Mouse (Mus musculus): ENCODE measurements at regions not wholly inside any gene's neighbourhood (a gene's known extent, or its start where the extent isn't known, plus 50 kb on each side); places are given as distances from the start of the nearest gene placed in this dataset.

GRCm38 (mm10) chr6:31277792-31278191 lies 120.7 kb upstream of the Mkln1 start:
- no peak overlapping the region for H3K4me2 ChIP-seq (ENCODE audit: low read depth, severe bottlenecking)
- 71% methylated on average over 9 of the region's 9 CpGs for WGBS
- ATAC-seq (ENCODE audit: insufficient number of reproducible peaks, low FRiP score, low TSS enrichment, low read depth) = no peak
- H3K4me1 ChIP-seq (ENCODE audit: control insufficient read depth, insufficient read depth, low read length) = no peaks in the 10 kb centered on the region
- H3K36me3 ChIP-seq (ENCODE audit: control insufficient read depth, insufficient read depth, low read length) = no peaks in the 10 kb centered on the region
- H3K27me3 ChIP-seq (ENCODE audit: control insufficient read depth, insufficient read depth, low read length) = no peaks in the 10 kb centered on the region
- no peak overlapping the region for H3K27ac ChIP-seq (replicated peaks; ENCODE audit: low read depth, low read length)
- H3K4me3 ChIP-seq (ENCODE audit: low read depth, low read length) = no peak overlapping the region
- H3K9me3 ChIP-seq (ENCODE audit: control insufficient read depth, low read length) = no peaks in the 10 kb centered on the region; the same call in 1 of the 2 replicates
- no peak overlapping the region for H3K9ac ChIP-seq (ENCODE audit: low read length)
- DNase-seq (ENCODE audit: low spot score) = no peak

DNA sequence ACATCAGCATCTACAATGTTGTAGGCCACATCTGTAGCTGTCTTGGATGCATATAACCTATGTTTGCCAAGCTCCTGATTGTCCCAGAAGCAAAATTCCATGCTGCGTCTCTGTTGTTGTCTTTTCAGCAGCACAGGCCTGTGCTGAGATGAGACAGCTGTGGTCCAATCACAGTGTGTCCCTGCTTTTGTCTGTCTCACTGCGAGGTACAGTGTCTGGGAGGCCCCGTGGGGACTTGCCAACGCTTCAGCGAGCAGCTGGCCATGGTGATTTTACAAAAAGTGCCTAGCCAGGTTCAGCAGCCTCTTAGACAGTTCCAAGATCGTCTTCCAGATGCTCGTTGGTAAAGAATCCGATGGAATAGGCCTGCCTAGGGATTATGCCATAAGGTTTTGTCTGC lies 114.6 kb upstream of the Mkln1 start:
- no peak overlapping the region for H3K9ac ChIP-seq (ENCODE audit: low read length)
- no peak overlapping the region for H3K4me3 ChIP-seq (ENCODE audit: low read depth, low read length)
- WGBS = 82% methylated on average over 8 of the region's 8 CpGs
- H3K9me3 ChIP-seq (ENCODE audit: control insufficient read depth, low read length) = no peaks in the 10 kb centered on the region; the same call in 1 of the 2 replicates
- no peak for ATAC-seq (ENCODE audit: insufficient number of reproducible peaks, low FRiP score, low TSS enrichment, low read depth)
- no peak for DNase-seq (ENCODE audit: low spot score)
- H3K27me3 ChIP-seq (ENCODE audit: control insufficient read depth, insufficient read depth, low read length) = no peaks in the 10 kb centered on the region
- no peak overlapping the region for H3K4me2 ChIP-seq (ENCODE audit: low read depth, severe bottlenecking)
- no peaks in the 10 kb centered on the region for H3K36me3 ChIP-seq (ENCODE audit: control insufficient read depth, insufficient read depth, low read length)
- H3K27ac ChIP-seq (replicated peaks; ENCODE audit: low read depth, low read length) = no peak overlapping the region
- H3K4me1 ChIP-seq (ENCODE audit: control insufficient read depth, insufficient read depth, low read length) = peaks cover 2% of the 10 kb centered on the region; the same call in 1 of the 2 replicates

DNA sequence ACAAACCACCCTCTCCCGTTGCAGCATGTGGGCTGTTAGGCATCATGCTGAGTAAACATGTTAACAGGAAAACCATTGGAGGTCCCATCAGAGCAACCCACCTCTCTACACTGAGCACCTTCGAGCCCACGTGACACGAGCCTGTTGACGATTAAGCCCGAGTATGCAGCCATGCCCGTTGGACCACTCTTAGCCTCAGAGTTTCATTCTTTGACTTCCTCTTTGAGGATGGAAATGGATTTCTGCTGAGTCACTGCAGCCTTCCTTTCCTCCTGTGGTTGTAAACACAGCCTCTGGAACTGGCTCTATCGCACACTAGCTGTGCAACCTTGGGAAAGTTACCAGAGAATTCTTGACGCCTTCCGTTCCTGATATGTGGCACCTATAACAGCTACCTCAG lies 114.1 kb upstream of the Mkln1 start:
- no peaks in the 10 kb centered on the region for H3K9me3 ChIP-seq (ENCODE audit: control insufficient read depth, low read length)
- no peak overlapping the region for H3K27ac ChIP-seq (replicated peaks; ENCODE audit: low read depth, low read length)
- H3K9ac ChIP-seq (ENCODE audit: low read length) = no peak overlapping the region
- H3K36me3 ChIP-seq (ENCODE audit: control insufficient read depth, insufficient read depth, low read length) = no peaks in the 10 kb centered on the region
- no peak overlapping the region for H3K4me2 ChIP-seq (ENCODE audit: low read depth, severe bottlenecking)
- peaks cover 2% of the 10 kb centered on the region; the same call in 1 of the 2 replicates for H3K4me1 ChIP-seq (ENCODE audit: control insufficient read depth, insufficient read depth, low read length)
- no peaks in the 10 kb centered on the region for H3K27me3 ChIP-seq (ENCODE audit: control insufficient read depth, insufficient read depth, low read length)
- ATAC-seq (ENCODE audit: insufficient number of reproducible peaks, low FRiP score, low TSS enrichment, low read depth) (no peak), DNase-seq (ENCODE audit: low spot score) (no peak)
- 85% methylated on average over 10 of the region's 10 CpGs for WGBS
- H3K4me3 ChIP-seq (ENCODE audit: low read depth, low read length) = no peak overlapping the region

DNA sequence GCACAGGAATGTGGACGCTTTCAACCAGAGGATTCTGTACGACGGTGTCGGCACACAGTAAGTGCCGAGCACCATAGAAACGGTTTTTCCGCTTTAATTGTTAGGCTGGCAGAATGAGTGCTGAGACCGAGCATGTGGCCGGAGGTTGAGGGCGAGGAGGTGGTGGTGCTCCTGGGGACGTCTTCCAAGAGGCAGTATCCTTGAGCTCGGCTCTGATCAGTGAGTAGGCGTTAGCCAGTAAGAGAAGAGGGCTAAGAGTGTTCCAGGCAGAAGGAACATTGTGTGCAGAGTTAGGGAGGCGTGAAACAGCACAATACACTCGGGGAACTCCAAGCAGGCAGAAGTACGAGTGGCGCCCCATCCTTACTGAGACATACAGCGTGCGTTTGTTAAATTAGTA lies 113.5 kb upstream of the Mkln1 start:
- H3K9me3 ChIP-seq (ENCODE audit: control insufficient read depth, low read length) = no peaks in the 10 kb centered on the region
- H3K27ac ChIP-seq (replicated peaks; ENCODE audit: low read depth, low read length) = no peak overlapping the region
- peaks cover 2% of the 10 kb centered on the region; the same call in 1 of the 2 replicates for H3K4me1 ChIP-seq (ENCODE audit: control insufficient read depth, insufficient read depth, low read length)
- no peak overlapping the region for H3K4me2 ChIP-seq (ENCODE audit: low read depth, severe bottlenecking)
- H3K9ac ChIP-seq (ENCODE audit: low read length) = no peak overlapping the region
- no peak for ATAC-seq (ENCODE audit: insufficient number of reproducible peaks, low FRiP score, low TSS enrichment, low read depth)
- no peaks in the 10 kb centered on the region for H3K36me3 ChIP-seq (ENCODE audit: control insufficient read depth, insufficient read depth, low read length)
- H3K27me3 ChIP-seq (ENCODE audit: control insufficient read depth, insufficient read depth, low read length) = no peaks in the 10 kb centered on the region
- no peak for DNase-seq (ENCODE audit: low spot score)
- WGBS = 88% methylated on average over 19 of the region's 19 CpGs
- no peak overlapping the region for H3K4me3 ChIP-seq (ENCODE audit: low read depth, low read length)

DNA sequence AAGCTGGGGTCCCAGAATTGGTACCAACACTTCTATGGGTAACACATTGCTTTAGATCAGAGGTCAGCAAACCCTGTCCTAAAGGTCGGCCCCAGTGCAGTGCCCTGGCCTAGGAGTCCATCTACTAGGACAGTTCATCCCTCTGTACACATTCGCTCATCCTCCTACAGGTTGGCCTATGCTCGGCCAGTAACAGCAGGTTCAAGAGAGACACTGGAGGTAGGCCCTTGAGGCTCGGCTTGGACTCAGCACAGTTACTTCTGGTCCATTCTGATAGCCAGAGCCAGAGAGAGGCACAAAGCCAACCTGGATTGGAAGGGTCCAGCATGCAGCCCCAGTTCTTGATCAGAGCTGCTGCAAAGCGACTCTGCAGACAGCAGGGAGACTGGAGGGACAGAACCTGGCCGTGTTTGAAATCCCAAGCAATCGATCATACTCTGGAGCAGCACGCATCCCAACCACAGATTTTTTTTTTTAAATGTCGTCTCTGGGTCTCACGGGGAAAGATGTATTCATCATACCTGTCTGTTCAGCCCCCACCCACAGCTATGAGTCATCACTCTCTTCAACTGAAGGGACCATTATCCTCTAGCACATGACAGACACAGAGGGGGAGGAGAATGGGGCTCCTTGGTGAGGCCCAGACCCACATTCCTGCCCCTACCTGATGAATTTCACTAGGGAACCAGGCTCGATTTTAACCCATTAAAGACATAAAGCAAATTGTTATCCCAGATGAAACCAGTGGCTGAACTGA lies 112.4 kb upstream of the Mkln1 start:
- DNase-seq (ENCODE audit: low spot score) (no peak), ATAC-seq (ENCODE audit: insufficient number of reproducible peaks, low FRiP score, low TSS enrichment, low read depth) (no peak)
- no peaks in the 10 kb centered on the region for H3K27me3 ChIP-seq (ENCODE audit: control insufficient read depth, insufficient read depth, low read length)
- H3K9ac ChIP-seq (ENCODE audit: low read length) = no peak overlapping the region
- no peak overlapping the region for H3K4me3 ChIP-seq (ENCODE audit: low read depth, low read length)
- H3K9me3 ChIP-seq (ENCODE audit: control insufficient read depth, low read length) = no peaks in the 10 kb centered on the region
- peaks cover 2% of the 10 kb centered on the region; the same call in 1 of the 2 replicates for H3K4me1 ChIP-seq (ENCODE audit: control insufficient read depth, insufficient read depth, low read length)
- H3K4me2 ChIP-seq (ENCODE audit: low read depth, severe bottlenecking) = no peak overlapping the region
- H3K27ac ChIP-seq (replicated peaks; ENCODE audit: low read depth, low read length) = no peak overlapping the region
- WGBS = 81% methylated on average over 11 of the region's 11 CpGs
- no peaks in the 10 kb centered on the region for H3K36me3 ChIP-seq (ENCODE audit: control insufficient read depth, insufficient read depth, low read length)

GRCm38 (mm10) chr6:31287176-31287575 lies 111.4 kb upstream of the Mkln1 start:
- no peak overlapping the region for H3K4me3 ChIP-seq (ENCODE audit: low read depth, low read length)
- DNase-seq (ENCODE audit: low spot score) (no peak), ATAC-seq (ENCODE audit: insufficient number of reproducible peaks, low FRiP score, low TSS enrichment, low read depth) (no peak)
- no peak overlapping the region for H3K4me2 ChIP-seq (ENCODE audit: low read depth, severe bottlenecking)
- H3K27me3 ChIP-seq (ENCODE audit: control insufficient read depth, insufficient read depth, low read length) = no peaks in the 10 kb centered on the region
- H3K9ac ChIP-seq (ENCODE audit: low read length) = no peak overlapping the region
- H3K36me3 ChIP-seq (ENCODE audit: control insufficient read depth, insufficient read depth, low read length) = no peaks in the 10 kb centered on the region
- H3K27ac ChIP-seq (replicated peaks; ENCODE audit: low read depth, low read length) = no peak overlapping the region
- H3K4me1 ChIP-seq (ENCODE audit: control insufficient read depth, insufficient read depth, low read length) = peaks cover 2% of the 10 kb centered on the region; the same call in 1 of the 2 replicates
- 78% methylated on average over 2 of the region's 2 CpGs for WGBS
- no peaks in the 10 kb centered on the region for H3K9me3 ChIP-seq (ENCODE audit: control insufficient read depth, low read length)

DNA sequence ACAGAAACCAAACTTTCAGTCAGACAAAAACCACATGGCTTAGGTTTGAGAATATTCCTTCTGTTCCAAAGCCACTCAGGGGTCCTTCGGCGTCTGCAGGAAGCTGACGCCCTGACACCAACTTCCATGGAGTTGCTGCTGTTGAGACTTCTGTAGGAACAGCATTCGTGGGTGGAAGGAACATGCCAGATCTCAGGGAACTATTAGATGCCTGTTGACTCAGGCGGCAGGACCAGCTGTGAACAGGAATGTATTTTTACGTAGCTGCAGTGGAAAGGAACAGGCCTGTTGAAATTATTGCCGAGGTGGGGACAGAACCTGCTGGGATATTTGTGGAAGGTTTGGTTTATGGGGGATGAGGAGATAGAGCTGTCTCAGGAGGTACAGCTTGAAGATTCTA lies 110.8 kb upstream of the Mkln1 start:
- no peak overlapping the region for H3K4me2 ChIP-seq (ENCODE audit: low read depth, severe bottlenecking)
- H3K27ac ChIP-seq (replicated peaks; ENCODE audit: low read depth, low read length) = no peak overlapping the region
- no peak overlapping the region for H3K4me3 ChIP-seq (ENCODE audit: low read depth, low read length)
- no peak overlapping the region for H3K9ac ChIP-seq (ENCODE audit: low read length)
- peaks cover 2% of the 10 kb centered on the region; the same call in 1 of the 2 replicates for H3K4me1 ChIP-seq (ENCODE audit: control insufficient read depth, insufficient read depth, low read length)
- H3K36me3 ChIP-seq (ENCODE audit: control insufficient read depth, insufficient read depth, low read length) = no peaks in the 10 kb centered on the region
- no peak for ATAC-seq (ENCODE audit: insufficient number of reproducible peaks, low FRiP score, low TSS enrichment, low read depth)
- no peaks in the 10 kb centered on the region for H3K9me3 ChIP-seq (ENCODE audit: control insufficient read depth, low read length)
- DNase-seq (ENCODE audit: low spot score) = no peak
- 58% methylated on average over 7 of the region's 7 CpGs for WGBS
- H3K27me3 ChIP-seq (ENCODE audit: control insufficient read depth, insufficient read depth, low read length) = no peaks in the 10 kb centered on the region

DNA sequence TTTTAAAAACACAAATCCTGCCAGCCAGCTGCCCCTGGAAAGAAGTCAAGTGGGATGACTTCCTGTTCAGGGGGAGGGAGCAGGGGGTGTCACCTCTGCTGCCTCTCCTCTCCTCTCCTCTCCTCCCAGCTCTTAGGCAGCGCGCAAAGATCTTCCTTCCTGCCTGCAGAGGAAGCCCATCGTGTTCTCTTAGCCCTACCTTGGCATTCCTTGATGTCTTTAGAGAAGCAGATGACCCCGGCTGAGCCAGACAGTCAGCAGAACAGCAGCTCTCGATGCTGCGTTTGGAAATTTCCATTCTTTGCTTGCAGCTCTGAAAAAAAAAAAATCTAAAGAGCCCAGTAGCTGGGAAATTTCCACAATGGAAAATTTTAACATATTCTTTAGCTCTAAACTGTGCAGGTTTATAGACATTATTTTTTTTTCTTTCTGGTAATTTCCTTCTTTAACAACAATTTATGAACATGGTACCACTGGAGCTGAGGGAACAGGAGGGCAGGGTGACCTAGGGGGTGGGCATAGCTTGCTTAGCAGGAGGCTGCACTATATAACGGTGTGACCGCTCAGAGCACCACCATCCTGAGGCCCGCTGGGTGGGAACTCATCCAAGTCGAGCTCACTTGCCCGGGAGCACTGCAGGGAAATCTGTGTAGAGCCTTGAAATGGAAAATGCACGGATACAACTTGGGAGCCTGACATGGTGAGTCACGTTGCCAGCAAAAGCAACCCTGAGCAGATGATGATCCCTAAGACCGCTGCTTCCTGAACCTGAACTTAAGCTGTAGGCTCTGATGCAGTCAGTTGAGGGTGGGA lies 109.9 kb upstream of the Mkln1 start:
- H3K9me3 ChIP-seq (ENCODE audit: control insufficient read depth, low read length) = no peaks in the 10 kb centered on the region
- DNase-seq (ENCODE audit: low spot score) (no peak), ATAC-seq (ENCODE audit: insufficient number of reproducible peaks, low FRiP score, low TSS enrichment, low read depth) (no peak)
- peaks cover 2% of the 10 kb centered on the region; the same call in 1 of the 2 replicates for H3K4me1 ChIP-seq (ENCODE audit: control insufficient read depth, insufficient read depth, low read length)
- H3K4me2 ChIP-seq (ENCODE audit: low read depth, severe bottlenecking) = no peak overlapping the region
- H3K27me3 ChIP-seq (ENCODE audit: control insufficient read depth, insufficient read depth, low read length) = no peaks in the 10 kb centered on the region
- no peaks in the 10 kb centered on the region for H3K36me3 ChIP-seq (ENCODE audit: control insufficient read depth, insufficient read depth, low read length)
- 52% methylated on average over 14 of the region's 14 CpGs for WGBS
- H3K9ac ChIP-seq (ENCODE audit: low read length) = no peak overlapping the region
- no peak overlapping the region for H3K27ac ChIP-seq (replicated peaks; ENCODE audit: low read depth, low read length)
- no peak overlapping the region for H3K4me3 ChIP-seq (ENCODE audit: low read depth, low read length)
